Mouse (Mus musculus) CH12.LX (cell line): ENCODE measurements around the gene Eid1. TPM values are rescaled to one million over a fixed set of nuclear protein-coding genes. Genes with fewer than 3 reads are reported as not detected.

Experiments used
- DNase-seq: peaks from one replicate; pipeline ENCODE4 v3.0.0-alpha.2; 2013; ENCODE audit errors: extremely low read depth
- H3K27ac ChIP-seq: 2 replicates; pipeline ENCODE4 v1.5.1; 2012; ENCODE audit warnings: low read depth, mild to moderate bottlenecking, control low read depth, moderate library complexity; ENCODE audit not compliant: insufficient read depth
- H3K27me3 ChIP-seq: replicated peaks from 2 replicates; pipeline ENCODE3; 2012; ENCODE audit warnings: inconsistent platforms
- H3K36me3 ChIP-seq, 2 experiments: replicated peaks in 1 of 2; 2 replicates each; pipeline versions ENCODE3 to v1.6.1; 2012; ENCODE audit warnings: inconsistent platforms in 1 of 2, low read length in 1 of 2, mild to moderate bottlenecking in 1 of 2, mixed read lengths in 1 of 2, moderate library complexity in 1 of 2; ENCODE audit not compliant: control insufficient read depth in 1 of 2, insufficient read depth in 1 of 2
- H3K4me1 ChIP-seq, 2 experiments: 2 replicates each; pipeline ENCODE4 v1.6.1; 2012; ENCODE audit warnings: inconsistent platforms in 1 of 2, moderate library complexity in 1 of 2; ENCODE audit not compliant: insufficient read depth in 2 of 2, control insufficient read depth in 1 of 2
- H3K4me2 ChIP-seq: 2 replicates; pipeline ENCODE4 v1.6.1; 2012; ENCODE audit warnings: low read depth, mild to moderate bottlenecking, control low read depth; ENCODE audit not compliant: poor library complexity, insufficient read depth, severe bottlenecking
- H3K4me3 ChIP-seq, 3 experiments: fragments of 150-350 bp in 1 of 3; sonication (generic) in 1 of 3; replicated peaks in 1 of 3; 2 replicates each; pipeline versions ENCODE3 to v1.5.1; 2011 to 2012; ENCODE audit warnings: low read depth in 2 of 3, low read length in 2 of 3, mild to moderate bottlenecking in 2 of 3, moderate library complexity in 2 of 3, control low read depth in 1 of 3, improper control_type of control experiment in 1 of 3, inconsistent platforms in 1 of 3, mixed read lengths in 1 of 3; ENCODE audit not compliant: poor library complexity in 1 of 3
- H3K79me2 ChIP-seq: replicated peaks from 2 replicates; pipeline ENCODE4 v1.6.1; 2012; ENCODE audit warnings: mild to moderate bottlenecking, moderate library complexity; ENCODE audit not compliant: control insufficient read depth, poor library complexity, insufficient read depth, severe bottlenecking; ENCODE audit errors: extremely low read depth
- H3K9ac ChIP-seq: 2 replicates; pipeline ENCODE4 v1.6.1; 2012; ENCODE audit warnings: low read depth, mild to moderate bottlenecking, control low read depth, moderate library complexity; ENCODE audit not compliant: insufficient read depth
- H3K9me3 ChIP-seq: replicated peaks from 2 replicates; pipeline ENCODE3; 2012; ENCODE audit warnings: low read length, inconsistent platforms, mixed read lengths
- CHD1 ChIP-seq: IDR thresholded peaks from 2 replicates; pipeline ENCODE4 v1.6.1; 2012; ENCODE audit warnings: low read depth, low read length, improper control_type of control experiment, inconsistent platforms
- CHD2 ChIP-seq: IDR thresholded peaks from 2 replicates; pipeline ENCODE4 v1.6.1; 2011; ENCODE audit warnings: low read length, improper control_type of control experiment
- CTCF ChIP-seq, 2 experiments: IDR thresholded peaks in 1 of 2; conservative IDR thresholded peaks in 1 of 2; 2 replicates each; pipeline ENCODE4 v1.5.1; 2011 to 2012; ENCODE audit warnings: low read depth in 2 of 2, low read length in 2 of 2, improper control_type of control experiment in 1 of 2, inconsistent platforms in 1 of 2, mild to moderate bottlenecking in 1 of 2, moderate library complexity in 1 of 2
- ELF1 ChIP-seq: IDR thresholded peaks from 2 replicates; pipeline ENCODE4 v1.6.1; 2014; ENCODE audit warnings: low read depth, mild to moderate bottlenecking, inconsistent platforms, low read length, improper control_type of control experiment
- EP300 ChIP-seq: IDR thresholded peaks from 2 replicates; pipeline ENCODE4 v1.6.1; 2011; ENCODE audit warnings: low read length, improper control_type of control experiment
- ETS1 ChIP-seq: conservative IDR thresholded peaks from 2 replicates; pipeline ENCODE4 v1.6.1; 2012; ENCODE audit warnings: low read depth, mild to moderate bottlenecking, inconsistent platforms, low read length, improper control_type of control experiment, moderate library complexity
- GABPA ChIP-seq: IDR thresholded peaks from 2 replicates; pipeline ENCODE4 v1.6.1; 2012; ENCODE audit warnings: low read depth, low read length, improper control_type of control experiment, inconsistent platforms; ENCODE audit not compliant: insufficient replicate concordance
- JUND ChIP-seq: conservative IDR thresholded peaks from 2 replicates; pipeline ENCODE4 v1.6.1; 2011; ENCODE audit warnings: low read depth, low read length, improper control_type of control experiment
- KAT2A ChIP-seq: IDR thresholded peaks from 2 replicates; pipeline ENCODE4 v1.6.1; 2012; ENCODE audit warnings: low read length, improper control_type of control experiment, inconsistent platforms; ENCODE audit not compliant: insufficient replicate concordance
- MAFK ChIP-seq: IDR thresholded peaks from 2 replicates; pipeline ENCODE4 v1.6.1; 2011; ENCODE audit warnings: low read length, improper control_type of control experiment; ENCODE audit not compliant: insufficient replicate concordance
- MAX ChIP-seq: IDR thresholded peaks from 2 replicates; pipeline ENCODE4 v1.6.1; 2011; ENCODE audit warnings: low read length, improper control_type of control experiment
- MAZ ChIP-seq: IDR thresholded peaks from 2 replicates; pipeline ENCODE4 v1.6.1; 2012; ENCODE audit warnings: low read depth, mild to moderate bottlenecking, inconsistent platforms, low read length, improper control_type of control experiment, moderate library complexity
- MEF2A ChIP-seq: IDR thresholded peaks from 2 replicates; pipeline ENCODE4 v1.6.1; 2014; ENCODE audit warnings: low read depth, mild to moderate bottlenecking, inconsistent platforms, low read length, improper control_type of control experiment, borderline replicate concordance
- MYC ChIP-seq: IDR thresholded peaks from 2 replicates; pipeline ENCODE4 v1.6.1; 2011; ENCODE audit warnings: low read depth, mild to moderate bottlenecking, improper control_type of control experiment, low read length
- NELFE ChIP-seq: IDR thresholded peaks from 2 replicates; pipeline ENCODE4 v1.6.1; 2011; ENCODE audit warnings: low read depth, low read length, improper control_type of control experiment
- NRF1 ChIP-seq: IDR thresholded peaks from 2 replicates; pipeline ENCODE4 v1.6.1; 2014; ENCODE audit warnings: low read depth, mild to moderate bottlenecking, inconsistent platforms, low read length, improper control_type of control experiment, moderate library complexity
- POLR2A ChIP-seq: IDR thresholded peaks from 2 replicates; pipeline ENCODE4 v1.6.1; 2011; ENCODE audit warnings: low read depth, mild to moderate bottlenecking, improper control_type of control experiment, low read length
- RAD21 ChIP-seq: IDR thresholded peaks from 2 replicates; pipeline ENCODE4 v1.6.1; 2011; ENCODE audit warnings: low read depth, mild to moderate bottlenecking, low read length, improper control_type of control experiment, moderate library complexity
- USF1 ChIP-seq: IDR thresholded peaks from 2 replicates; pipeline ENCODE4 v1.6.1; 2014; ENCODE audit warnings: low read depth, mild to moderate bottlenecking, inconsistent platforms, low read length, improper control_type of control experiment
- ZMIZ1 ChIP-seq: IDR thresholded peaks from 2 replicates; pipeline ENCODE4 v1.6.1; 2012; ENCODE audit warnings: low read depth, mild to moderate bottlenecking, inconsistent platforms, low read length, improper control_type of control experiment
- ZNF384 ChIP-seq: IDR thresholded peaks from 2 replicates; pipeline ENCODE4 v1.6.1; 2012; ENCODE audit warnings: low read depth, low read length, improper control_type of control experiment, inconsistent platforms
- dilution Hi-C: fragments of 300-500 bp; cut with MboI; formaldehyde crosslinking; loops from 2 replicates; pipeline ENCODE4 v1.14.3; 2020; ENCODE audit warnings: low sequenced_read_pairs; ENCODE audit not compliant: extremely low pct_unique_long_range_greater_than_20kb, extremely low pct_ligation_motif_present
- in situ Hi-C: fragments of 300-500 bp; cut with MboI; formaldehyde crosslinking; loops from 3 replicates; pipeline ENCODE4 v1.14.3; 2019; ENCODE audit warnings: low sequenced_read_pairs, low pct_ligation_motif_present, low pct_unique_long_range_greater_than_20kb, mixed read lengths
- polyA plus RNA-seq: library from polyadenylated mRNA; unstranded; fragments of >175 nt; gene quantifications from 2 replicates; pipeline ENCODE4 v1.2.1, GENCODE M21; 2012; ENCODE audit warnings: low read depth; ENCODE audit not compliant: insufficient read length
- total RNA-seq, 2 experiments: library from RNA; depleted of rRNA; stranded (reverse); fragments of 300-350 nt in 1 of 2; fragments of >200 nt in 1 of 2; gene quantifications; 2 replicates each; pipeline ENCODE4 v1.2.3; 2012 to 2014

Eid1 gene
- total and polyA plus RNA-seq, 3 experiments: 15.4 to 39.8 (median 20.4) TPM

- H3K27ac ChIP-seq: no peak overlapping the region
- H3K79me2 ChIP-seq: no peaks in the 10 kb centered on the region
- H3K36me3 ChIP-seq: no peaks in the 10 kb centered on the region
- H3K4me3 ChIP-seq: no peak overlapping the region
- peaks cover 3 to 21% of the 10 kb centered on the region in 2 experiments; a peak in 3 of 4 replicates for H3K4me1 ChIP-seq
- H3K27me3 ChIP-seq: no peaks in the 10 kb centered on the region
- dilution Hi-C loops (no loop called here), in situ Hi-C loops (no loop called here)
- TF ChIP-seq CHD1 (no peak), ZMIZ1 (no peak), GABPA (no peak), MAX (no peak), POLR2A (no peak), MYC (no peak), MAFK (no peak), EP300 (no peak), RAD21 (no peak), MAZ (no peak), CTCF (conservative IDR thresholded peaks at IDR 0.05 in 1 of 2, IDR thresholded peaks at IDR 0.05 in 1 of 2; ENCODE audit: low read depth in 2 of 2, low read length in 2 of 2) (no peak), KAT2A (no peak), NRF1 (no peak), ZNF384 (no peak), ELF1 (no peak)
- no peak overlapping the region for H3K4me2 ChIP-seq
- H3K9me3 ChIP-seq: no peaks in the 10 kb centered on the region
- no peak for DNase-seq
- H3K9ac ChIP-seq: no peak overlapping the region
Observed at GRCm38 (mm10) chr2:125683895-125684294, 11.0 kb downstream of the Eid1 start.

- Histone ChIP-seq H3K9me3 (peaks cover 2% of the 10 kb centered on the region), H3K4me2 (no peak overlapping the region), H3K9ac (no peak overlapping the region), H3K27me3 (no peaks in the 10 kb centered on the region), H3K27ac (no peak overlapping the region), H3K36me3 (no peaks in the 10 kb centered on the region), H3K4me3 (no peak overlapping the region), H3K79me2 (no peaks in the 10 kb centered on the region), H3K4me1 (peaks cover 3 to 21% of the 10 kb centered on the region in 2 experiments; a peak in 3 of 4 replicates)
- TF ChIP-seq JUND: no peak
- no peak for TF ChIP-seq NELFE
- no peak for TF ChIP-seq ETS1
- TF ChIP-seq MEF2A: no peak
- TF ChIP-seq CHD2: no peak
- TF ChIP-seq CTCF (conservative IDR thresholded peaks at IDR 0.05 in 1 of 2, IDR thresholded peaks at IDR 0.05 in 1 of 2; ENCODE audit: low read depth in 2 of 2, low read length in 2 of 2): no peak
- TF ChIP-seq MYC: no peak
- no peak for TF ChIP-seq USF1
- TF ChIP-seq EP300: no peak
- TF ChIP-seq KAT2A: no peak
- no peak for TF ChIP-seq POLR2A
- DNase-seq: no peak
- dilution Hi-C loops: no loop called here
- in situ Hi-C loops: no loop called here
Observed at GRCm38 (mm10) chr2:125684559-125685440, 11.9 kb downstream of the Eid1 start.
